Mouse (Mus musculus) lung, postnatal 4 days (tissue): ENCODE results near the gene Gm9999.
"Not testable (repeated sequence)": the region's sequence is repeated elsewhere in the genome, so short reads cannot be mapped to it uniquely, and the experiment has no call there.

Experiments
- DNase-seq, 2 experiments: peaks; one replicate each; pipeline ENCODE4 v3.0.0; 2021

Gm9999 gene

DNA sequence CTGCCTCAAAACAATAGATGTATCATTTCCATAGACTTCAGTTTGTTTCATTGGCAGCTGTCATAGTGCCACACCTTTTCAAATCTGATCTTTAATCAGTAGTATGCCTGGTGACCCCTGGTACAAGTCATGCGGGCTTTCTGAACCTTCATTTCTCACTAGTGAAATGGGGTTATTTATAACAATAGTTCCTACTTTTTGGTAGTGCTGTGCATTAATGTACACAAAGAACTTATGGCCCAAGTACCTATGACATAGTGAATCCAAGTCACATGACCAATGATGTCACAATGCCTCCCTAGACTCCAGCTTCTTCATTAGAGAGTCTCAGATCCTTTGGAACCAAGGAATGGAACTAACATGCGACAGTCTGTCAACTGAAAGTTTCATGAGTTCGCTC, at the start of gene Gm9999:
Gm9999 (plus strand) TSS at position 301 of the 400 bp plus-strand sequence.
- DNase-seq, result no peak

DNA sequence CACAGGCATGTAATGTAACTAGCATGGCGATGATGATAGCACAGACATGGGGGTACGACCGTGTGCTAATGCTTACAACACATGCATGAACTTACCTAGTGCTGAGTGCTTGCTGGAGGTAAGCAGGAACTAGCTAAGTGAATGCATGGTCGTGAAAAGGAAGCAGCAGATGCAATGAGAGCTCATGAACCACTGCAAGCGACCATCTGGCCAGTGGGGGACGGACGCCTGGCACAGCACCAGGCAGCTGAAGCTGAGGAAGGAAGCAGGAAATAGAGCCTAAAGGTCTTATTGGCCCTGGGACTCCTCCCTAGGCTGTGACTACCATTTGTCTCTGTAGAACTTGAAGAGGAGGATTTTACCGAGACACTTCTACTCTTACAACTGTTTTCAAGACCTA, 48.6 kb upstream of the Gm9999 start:
- peak in 1 of 2 experiments; percentile 55 for DNase-seq

DNA sequence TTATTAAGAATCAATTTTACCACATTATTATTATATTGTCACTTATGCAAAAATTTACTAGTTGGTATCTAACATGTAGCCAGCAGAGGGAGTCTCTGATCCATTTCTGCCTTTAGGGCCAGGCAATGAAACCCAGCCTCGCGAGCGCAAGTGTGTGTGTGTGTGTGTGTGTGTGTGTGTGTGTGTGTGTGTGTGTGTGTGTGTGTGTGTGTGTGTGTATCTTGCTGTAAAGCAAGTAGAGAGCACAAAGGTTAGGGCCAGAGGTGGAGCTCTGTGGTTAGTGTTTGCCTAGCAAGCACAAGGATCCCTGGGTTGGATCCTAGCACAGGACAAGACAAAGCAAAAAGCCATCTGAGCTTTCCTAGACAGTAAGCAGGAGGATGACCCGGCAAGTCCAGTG, 47.5 kb upstream of the Gm9999 start:
- peak; percentile 27 to 48 for DNase-seq

DNA sequence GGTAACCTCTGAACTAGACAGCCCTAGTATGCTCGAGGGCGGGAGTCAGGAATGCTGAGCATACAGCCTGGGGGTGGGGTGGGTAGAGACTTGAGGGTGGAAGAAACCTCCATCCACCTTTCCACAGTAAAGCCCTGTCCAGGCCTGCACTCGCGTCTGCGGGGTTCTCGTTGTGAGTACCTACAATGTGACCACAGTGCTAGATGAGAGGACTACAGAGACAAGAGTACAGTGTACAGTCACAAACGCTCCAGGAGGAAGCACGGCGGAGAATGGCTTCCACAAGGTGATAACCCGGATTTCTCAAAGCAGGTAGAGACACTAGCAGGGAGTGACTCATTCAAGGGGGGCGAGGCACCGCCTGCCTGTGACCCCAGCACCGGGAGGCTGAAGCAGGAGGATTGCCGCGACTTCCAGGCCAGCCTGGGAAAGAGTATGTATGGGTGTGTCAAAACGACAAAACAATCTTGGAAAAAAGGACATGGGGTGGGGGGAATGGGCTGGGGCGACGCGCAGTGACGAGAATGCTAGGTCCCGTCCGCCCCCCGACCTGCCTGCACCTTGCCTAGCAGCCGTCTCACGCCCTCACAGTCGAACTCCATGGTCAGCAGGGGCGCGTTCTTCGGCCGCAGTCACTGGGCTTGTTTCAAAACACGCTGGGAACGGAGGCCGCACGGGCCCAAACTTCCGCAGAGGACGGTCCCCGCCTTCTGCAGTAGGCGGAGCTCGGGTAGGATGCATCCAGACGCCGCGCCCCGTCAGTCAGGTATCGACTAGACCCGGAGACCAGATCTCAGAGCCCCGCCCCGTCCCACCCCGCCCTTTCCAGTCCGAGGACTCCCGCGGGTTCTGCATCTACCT, 25.3 kb upstream of the Gm9999 start, which contains the start of gene Uevld:
Uevld (minus strand) TSS at position 697 of the 861 bp plus-strand sequence.
- DNase-seq, result peak; percentile 96

DNA sequence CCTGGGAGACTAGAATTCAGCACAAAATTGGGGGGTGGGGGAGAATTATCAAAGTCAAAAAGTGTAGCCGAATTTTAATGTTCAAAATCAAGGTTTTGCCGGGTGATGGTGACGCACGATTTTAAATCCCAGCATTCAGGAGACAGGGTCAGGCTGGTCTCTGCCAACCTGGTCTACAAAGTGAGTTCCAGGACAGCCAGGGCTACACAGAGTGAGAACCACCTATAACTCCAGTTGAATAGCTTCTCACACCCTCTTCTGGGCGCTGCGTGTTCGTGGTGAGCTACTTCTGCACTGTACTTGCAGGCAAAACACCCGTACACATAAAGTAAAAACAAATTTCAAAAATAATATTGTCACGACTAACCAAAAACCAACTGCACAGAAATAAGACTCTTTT, 24.5 kb upstream of the Gm9999 start:
- no peak for DNase-seq

DNA sequence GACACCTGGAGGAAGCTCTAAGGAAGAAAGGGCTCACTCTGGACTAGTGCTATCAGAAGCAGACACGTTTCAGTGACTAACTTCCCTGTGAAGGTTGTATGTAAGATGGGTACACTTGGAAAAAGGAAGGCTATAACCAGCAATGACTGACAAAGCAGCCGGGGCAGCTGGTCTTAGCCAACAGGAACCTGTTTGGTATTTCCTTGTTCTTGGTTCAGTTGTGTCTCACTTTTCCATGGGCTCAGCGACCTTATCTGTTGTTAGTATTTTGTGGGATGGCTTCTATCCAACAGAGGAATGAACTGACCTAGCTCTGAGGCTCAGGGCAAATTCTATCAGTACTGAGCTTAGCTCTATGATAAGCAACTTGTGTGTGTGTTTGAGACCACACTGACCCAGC, 22.4 kb upstream of the Gm9999 start:
- DNase-seq, result no peak

DNA sequence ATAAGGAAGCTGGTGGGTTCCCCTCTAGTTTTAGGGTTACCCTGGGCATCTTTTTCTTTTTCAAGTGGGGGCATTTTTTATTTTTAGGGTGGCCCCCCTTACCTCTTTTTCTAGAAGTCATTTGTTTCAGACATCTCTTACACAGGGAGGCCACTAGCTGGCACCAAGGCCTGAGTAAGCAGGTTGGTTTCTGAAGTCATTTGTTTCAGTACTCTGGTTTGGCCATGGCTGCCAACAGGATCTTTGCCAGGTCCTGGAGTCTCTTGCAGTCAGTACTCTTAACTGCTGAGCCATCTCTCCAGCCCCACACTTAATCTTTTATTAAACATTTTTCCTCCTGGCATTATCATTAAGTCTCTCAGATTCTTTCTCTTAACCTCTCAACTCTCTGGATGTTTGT, 21.2 kb upstream of the Gm9999 start:
- DNase-seq, result peak in 1 of 2 experiments; percentile 30

DNA sequence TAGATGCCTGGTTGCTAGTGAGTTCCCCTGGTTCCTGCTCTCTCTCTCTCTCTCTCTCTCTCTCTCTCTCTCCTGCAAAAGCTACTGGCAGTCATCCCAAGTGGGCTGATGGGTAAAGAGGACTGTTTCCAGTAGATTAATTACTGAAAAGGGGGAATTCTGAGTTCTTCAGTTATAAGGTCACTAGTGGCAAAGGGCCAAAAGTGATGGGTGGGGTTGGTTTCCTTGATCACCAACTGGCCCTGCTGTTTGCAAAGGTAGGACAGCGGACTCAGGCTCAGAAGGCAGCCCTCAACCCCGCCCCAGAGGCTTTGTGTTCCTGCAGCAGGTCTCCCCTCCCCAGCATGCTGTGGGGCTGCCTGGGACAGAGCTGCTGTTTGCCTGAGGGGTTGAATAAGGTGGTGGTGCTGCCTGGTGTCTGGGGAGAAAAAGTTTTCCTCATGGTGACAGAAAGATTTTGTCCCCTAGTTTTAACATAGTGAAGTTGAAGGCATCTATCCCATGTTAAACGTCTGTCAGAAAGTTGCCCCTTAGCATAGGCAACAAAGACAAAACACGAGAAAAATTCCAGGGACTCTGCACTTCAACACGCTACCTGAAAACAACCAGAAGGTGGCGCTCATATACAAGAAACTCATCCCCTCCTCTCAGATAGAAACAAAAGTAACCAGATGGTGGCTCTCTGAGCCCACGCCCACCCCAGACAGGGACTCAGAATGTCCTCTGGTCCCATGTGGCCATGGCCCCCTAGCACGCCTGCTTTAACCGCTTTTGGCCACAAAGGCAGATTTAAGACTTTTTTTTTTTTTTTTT, 20.4 kb upstream of the Gm9999 start:
- DNase-seq, result peak; percentile 75 to 81

DNA sequence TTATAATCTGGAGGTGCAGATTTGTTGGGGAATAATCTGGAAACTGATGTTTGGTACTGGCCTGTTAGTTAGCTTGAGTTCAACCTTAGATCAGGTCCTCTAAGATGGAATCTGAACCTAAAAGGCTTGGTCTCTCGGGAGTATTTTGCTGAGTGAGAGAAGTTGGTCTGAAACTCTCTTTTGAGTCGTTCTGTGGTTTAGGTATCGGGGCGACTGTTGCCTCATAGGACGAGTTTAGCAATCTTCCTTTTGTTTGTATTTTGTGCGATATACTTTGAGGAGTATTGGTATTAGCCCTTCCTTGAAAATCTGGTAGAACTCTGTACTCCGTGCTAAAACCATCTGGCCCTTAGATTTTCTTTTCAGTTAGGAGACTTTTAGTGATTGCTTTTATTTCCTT, 19.3 kb upstream of the Gm9999 start:
- no peak for DNase-seq

DNA sequence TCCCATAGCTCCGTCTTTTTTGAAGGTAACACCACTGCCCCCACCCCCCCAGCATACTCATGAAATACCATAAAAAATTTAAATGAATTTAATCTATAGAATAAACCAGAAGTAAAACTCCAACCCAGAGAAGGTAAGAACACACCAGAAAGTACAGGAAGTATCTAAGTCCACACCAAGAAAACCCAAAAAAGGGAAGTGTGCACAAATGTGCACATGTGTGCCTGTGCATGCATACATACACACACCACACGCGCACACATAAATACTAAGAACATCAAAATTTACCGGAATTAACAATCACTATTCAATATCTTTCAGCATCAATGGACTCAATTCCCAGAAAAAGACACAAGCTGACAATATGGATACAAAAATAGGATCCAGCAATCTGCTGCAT, 13.5 kb upstream of the Gm9999 start:
- no peak for DNase-seq

DNA sequence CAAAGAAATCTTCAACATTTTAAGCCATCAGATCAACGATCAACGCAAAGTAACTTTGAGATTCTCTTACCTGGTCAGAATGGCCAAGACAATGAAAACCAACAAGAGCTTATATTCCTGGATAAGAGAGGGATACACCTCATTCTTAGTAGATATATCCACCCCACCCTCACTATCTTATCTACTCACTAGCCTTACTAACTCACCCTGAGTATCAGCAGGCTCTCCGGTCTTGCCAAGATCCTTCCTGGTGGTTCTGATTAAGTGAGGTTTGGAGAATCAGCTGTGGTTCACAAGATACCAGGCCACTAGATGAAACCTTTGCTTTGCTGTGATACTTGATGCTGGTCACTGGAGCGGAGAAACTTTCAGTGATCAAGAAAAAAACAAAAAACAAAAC, 8.7 kb upstream of the Gm9999 start:
- DNase-seq, result no peak

DNA sequence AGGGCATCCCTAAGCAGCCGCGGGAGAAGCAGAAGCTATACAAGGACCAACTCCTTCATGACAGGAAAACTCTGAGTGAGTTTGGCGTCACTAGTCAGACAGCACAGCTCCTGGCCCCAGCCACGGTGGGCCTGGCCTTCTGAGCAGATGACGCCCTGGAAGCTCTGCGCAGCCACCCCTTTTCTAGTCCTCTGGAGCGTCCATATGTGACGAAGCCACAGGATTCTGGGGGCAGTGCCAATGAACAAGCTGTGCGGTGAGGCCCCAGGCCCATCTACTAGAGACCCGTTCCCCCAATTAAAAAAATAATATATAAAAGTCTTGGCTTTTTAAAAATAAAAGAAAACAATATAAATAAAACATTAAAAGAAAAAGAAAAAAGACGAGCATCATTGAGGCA, 7.9 kb upstream of the Gm9999 start:
- DNase-seq, result no peak

DNA sequence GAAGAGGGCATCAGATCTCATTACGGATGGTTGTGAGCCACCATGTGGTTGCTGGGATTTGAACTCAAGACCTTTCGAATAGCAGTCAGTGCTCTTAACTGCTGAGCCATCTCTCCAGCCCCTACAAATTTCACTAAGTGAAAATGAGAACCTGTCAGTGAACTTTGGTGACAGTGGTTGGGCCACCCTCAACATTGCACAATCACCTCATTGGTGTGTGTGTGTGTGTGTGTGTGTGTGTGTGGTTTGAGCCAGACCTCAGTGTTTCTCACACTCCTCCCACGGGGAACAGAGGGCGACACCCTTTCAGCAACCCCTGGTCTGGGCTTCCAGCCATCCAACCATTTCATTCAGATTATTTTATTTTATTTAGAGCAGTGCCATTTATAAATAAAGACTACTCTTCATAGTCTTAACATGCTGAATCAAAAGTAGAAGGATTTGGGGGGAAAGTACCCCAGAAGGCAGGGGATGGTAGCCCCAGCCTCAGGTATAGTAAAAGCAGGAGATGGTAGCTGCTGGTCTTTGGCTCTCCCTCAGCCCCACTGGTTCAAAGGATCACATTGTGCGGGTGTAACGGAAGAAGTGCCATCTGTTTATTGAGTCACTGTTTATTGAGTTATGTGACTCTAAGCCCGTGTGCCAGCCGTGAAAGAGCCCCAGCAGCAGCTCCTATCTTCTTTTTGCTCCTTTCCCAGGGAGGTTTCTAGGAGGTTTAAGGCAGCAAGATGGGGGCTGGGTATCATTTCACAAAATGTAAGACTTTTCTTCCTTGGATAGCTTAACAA, 2.5 kb downstream of the Gm9999 start:
- peak; percentile 68 to 72 for DNase-seq

DNA sequence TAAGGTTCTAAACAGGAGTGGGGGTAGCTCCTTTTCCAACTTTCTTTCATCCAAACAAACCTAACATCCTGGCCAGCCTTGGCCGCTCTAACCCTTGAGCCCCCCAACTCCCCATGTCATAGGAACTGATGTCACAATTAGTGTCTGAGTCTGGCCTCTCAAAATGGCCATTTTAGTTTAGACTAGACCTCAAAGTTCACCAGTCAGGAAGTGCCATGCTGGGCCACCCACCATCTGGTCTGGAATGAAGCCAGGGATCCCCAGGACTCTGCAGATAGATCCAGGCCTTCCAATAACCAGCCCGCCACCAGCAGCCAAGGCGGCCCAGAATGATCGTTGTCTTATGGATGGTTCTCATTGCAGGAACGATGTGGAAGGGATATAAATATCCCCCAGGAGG, 3.3 kb downstream of the Gm9999 start:
- peak; percentile 69 to 81 for DNase-seq

DNA sequence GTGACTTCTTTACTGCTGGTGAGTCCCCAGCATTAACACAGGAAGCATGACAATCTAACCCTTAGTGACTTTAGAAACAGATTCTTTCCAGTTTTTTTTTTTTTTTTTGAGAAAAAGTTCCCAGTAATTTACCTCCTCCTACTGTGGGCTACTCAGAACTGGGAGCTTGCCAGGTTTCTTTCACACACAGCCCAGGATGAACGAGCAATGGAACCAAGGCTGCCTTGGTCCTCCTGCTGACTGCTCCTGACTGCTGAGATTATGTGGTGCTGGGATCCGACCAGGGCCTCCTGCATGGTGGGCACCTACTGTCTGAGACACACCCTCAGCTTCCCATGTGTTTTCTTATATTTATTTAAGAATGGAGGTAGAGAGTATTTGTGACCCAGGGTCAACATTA, 3.7 kb downstream of the Gm9999 start:
- no peak for DNase-seq

DNA sequence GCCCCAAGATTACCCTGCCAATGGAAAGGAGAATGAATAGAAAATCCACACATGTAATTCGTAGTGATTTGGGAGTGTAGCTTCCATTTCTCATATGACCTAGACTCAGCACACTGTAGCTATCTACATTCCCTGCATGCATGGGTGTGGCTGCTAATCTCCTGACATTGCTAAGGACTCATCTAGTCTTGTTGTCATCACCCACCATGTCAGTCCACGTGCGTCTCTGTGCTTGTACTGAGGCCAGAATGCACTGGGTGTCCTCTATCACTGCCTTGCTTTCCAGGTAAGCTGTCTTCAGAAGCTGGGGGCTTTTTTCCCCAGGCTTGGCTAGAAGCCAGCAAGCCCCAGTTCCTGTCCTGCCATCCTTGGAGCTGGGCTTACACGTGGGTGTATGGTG, 6.0 kb downstream of the Gm9999 start:
- DNase-seq, result not testable (repeated sequence)

DNA sequence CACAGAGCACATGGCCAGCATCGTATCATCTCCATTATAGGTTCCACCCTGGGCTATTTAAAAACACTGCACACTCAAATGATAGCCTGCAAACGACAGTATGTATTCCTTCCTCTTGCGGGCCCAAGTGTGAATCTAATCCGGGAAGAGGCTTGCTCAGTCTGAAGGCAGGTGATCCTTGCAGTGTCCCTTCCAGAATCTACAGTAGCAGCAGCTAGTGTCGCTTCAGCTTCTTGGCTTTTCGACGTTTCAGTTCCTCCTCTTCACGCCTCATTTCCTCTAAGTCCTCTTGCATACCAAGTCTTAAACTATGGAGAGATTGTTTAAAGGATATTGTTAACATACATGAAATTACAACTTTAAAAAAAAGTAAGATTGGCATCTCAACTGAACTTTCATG, 9.7 kb downstream of the Gm9999 start:
- DNase-seq, result no peak

DNA sequence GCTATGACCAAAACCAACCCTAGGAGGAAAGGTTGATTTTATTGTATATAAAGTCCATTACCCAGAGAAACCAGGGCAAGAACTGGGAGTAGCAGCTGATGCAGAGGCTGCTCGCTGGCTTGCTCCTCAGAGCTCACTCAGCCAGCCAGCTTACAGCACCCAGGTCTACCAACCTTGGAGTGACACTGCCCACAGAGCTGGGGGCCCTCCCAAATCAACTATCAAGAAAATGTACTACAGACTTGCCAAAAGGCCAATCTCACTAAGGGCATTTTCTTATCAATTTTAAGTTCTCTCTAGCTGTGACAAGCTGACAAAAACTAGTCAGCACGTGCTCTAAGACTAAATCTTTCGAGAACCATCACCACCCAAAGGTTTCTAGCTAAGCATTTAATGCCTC, 12.2 kb downstream of the Gm9999 start:
- DNase-seq, result no peak

DNA sequence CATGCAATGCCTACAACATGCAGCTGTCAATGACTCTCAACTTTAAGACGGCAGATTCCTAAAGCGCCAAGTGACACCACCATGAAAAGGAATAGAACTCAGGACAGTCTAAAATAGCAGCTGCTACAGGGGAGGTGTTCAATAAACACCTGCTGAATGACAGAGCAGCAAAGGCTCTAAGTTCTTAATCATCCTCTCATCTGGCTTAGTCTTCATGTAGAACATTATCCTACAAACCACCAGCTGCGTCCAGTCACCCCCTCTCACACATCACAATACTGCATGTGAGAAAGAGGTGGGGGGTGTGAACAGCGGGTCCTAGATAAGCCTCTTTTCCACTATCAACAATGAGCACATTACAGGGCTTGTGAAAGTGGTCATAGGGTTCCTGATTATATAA, 13.6 kb downstream of the Gm9999 start:
- DNase-seq, result no peak

DNA sequence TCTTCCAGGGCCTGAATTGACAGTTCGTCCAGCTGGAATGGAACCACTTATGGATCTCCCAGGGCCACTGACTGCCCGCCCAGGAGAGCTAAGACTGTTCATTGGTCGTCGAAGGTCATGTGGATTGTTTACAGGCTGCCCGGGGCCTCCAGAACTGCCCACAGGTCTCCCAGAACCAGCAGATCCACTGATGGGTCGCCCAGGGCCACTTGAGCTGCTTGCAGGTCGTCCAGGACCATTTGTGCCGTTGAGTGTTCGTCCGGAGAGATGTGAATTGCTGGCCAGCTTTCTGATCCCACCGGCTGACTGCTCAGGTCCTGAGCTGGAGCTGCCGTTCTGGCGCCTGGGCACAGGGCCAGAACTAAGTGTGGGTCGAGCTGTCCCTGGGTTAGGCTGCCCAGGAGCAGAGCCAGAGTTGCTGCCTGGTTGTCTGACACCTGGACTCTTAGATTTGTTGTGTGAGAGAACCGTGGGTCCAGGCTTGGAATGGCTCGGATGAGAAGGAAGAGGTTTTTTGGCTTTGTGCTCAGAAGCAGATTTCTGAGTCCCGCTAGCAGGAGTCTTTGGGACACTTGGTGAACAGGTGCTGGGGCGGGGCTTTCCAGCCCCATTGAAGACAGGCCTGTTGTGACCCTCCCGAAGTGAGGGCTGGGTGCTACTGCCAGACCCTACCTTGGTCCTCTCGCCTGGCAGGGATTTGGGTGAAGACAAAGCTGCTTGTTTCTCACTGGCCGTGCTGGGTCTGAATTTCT, 14.4 kb downstream of the Gm9999 start:
- no peak for DNase-seq

DNA sequence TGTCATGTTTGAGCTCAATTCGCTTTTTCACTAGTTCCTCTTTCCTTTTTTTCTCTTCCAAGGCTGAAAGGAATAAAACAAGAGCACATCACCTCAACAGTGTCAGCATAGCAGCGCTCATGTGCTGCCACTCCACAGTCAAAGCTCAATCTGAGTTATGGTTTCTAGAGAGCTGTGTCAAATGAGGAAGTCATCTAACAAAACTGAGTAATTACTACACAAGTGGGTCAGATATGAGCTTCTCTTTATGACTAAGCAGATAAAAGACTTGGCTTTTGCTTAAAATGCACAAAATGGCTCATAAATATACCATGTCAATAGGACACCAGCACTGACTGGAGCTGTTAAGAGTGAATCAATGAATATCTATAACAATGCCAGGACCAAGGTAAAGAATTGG, 15.6 kb downstream of the Gm9999 start:
- DNase-seq, result no peak

DNA sequence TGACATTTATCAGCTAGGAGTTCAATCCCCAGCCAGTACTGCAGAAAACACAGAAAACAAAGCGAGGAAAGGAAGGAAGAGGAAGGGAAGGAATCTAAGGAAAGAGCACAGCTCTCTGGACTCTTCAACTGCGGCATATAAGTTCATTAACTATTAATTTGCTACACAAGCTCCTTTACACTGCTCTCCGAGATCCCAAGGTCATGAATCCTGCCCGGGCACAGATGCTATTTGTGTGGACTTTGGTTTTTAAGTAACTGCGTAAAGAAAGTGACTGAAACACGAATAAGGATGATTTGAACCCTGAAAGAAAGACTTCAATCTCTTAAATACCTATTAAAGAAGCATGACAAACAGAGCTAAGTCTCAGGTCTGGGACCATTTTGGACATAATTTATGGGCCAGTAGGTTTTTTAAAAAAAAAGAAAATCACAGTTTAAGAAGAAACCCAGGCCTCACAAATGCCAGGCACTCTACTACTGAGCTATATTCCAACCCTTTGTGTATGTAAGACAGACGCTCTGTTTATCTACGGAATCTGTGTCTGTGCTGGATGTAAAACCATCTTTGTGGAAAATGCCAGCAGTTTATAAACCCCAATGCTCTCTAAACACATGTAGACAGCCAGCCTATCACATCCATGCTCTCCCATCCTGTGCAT, 16.7 kb downstream of the Gm9999 start:
- DNase-seq, result no peak
